Mouse (Mus musculus): Measurements from ENCODE around the gene Clk4.

The Clk4 gene

DNA sequence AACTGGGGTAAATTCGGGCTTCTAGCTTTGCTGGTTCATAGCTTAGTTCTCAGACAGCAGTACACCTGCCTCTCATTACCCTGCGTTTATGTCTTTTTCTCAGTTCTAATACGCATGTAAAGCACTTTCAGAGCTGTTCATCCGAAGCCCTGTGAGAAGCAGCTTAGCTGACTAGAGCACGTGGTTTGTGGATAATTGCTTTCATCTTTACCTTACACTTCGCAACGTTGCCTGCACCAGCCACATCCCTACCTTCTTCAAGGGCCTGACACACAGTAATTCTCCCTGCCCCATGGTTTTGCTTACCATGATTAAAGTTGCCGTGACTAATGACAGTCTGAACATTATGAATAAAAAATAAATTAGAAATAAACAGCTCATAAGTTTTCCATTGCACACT is 50.3 kb downstream of the Clk4 start:
- DNase-seq: no peak

GRCm38 (mm10) chr11:51315991-51316810 is 54.7 kb downstream of the Clk4 start:
- DNase-seq: no peak

- DNase-seq: no peak
These were observed 59.1 kb downstream of the Clk4 start for GRCm38 (mm10) chr11:51320609-51321008.

DNA sequence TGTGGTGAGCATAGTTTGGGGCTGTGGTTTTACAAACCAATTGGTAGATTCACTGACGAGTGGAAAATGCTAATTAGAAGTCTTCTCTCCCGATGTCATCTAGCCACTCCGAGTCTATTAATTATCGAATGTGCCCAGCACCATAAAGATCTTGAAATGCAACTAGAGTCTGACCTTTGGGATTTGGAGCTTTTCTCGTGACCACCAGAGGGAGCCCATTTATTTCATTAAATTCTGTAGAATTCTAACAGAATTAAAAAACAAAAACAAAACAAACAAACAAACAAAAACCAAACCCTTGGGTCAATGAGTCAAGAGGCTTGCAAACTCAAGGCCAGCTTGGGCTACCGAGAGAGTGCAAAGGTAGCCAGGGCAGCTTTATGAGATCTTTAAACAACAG is 65.4 kb downstream of the Clk4 start:
- DNase-seq: peak; percentile 50

GRCm38 (mm10) chr11:51328387-51328942 is 66.9 kb downstream of the Clk4 start:
- DNase-seq: peak; percentile 44

GRCm38 (mm10) chr11:51329837-51330714 is 68.5 kb downstream of the Clk4 start:
- DNase-seq: no peak
